Mouse (Mus musculus): ENCODE data around the gene Cdk6.

- no peak for TF ChIP-seq CTCF (IDR thresholded peaks at IDR 0.05; ENCODE audit: extremely low read depth, insufficient read depth, insufficient read length, insufficient replicate concordance)
- no peak for TF ChIP-seq POLR2A (IDR thresholded peaks at IDR 0.05; ENCODE audit: low read depth, low read length)
These were observed 129.6 kb downstream of the Cdk6 start for GRCm38 (mm10) chr5:3470866-3471265.

All from spleen, adult 2 months (tissue).